ENCODE assay signal across 8 mouse cellular contexts in the genomic region with DNA sequence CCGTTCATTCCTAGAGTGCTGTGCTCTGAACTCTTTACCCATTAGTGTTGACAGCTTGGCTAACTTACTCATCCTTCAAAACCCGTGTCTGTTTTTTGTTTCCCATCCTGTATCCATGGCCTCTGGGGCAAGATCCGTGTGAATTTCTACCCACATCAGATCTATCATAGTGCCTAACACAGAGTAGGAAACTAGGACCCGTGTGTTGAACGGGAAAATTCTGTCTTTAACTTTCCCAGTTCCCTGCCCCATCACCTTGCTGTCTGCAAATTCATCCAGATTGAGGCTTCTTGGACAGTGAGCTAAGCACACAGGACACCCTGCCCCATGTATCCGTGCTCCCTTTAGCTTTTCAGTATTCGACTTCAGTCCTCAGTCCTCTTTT. TPM values are rescaled to one million over a fixed set of nuclear protein-coding genes. Genes with fewer than 3 reads are reported as not detected.
A peak's percentile ranks its signal among the peaks of the same experiment; 100 is the strongest.
DNase-seq lines count a peak whose midpoint lies in the region; ATAC-seq and TF ChIP-seq lines count a peak whose summit lies in the region.

No protein-coding gene starts in this region.

- WGBS in kidney, postnatal 0 days, result under 1% methylated on average over 7 of the region's 7 CpGs
- WGBS in embryonic facial prominence, embryonic 10.5 days, result 4% methylated on average over 7 of the region's 7 CpGs
- 4% methylated on average over 7 of the region's 7 CpGs for WGBS in hindbrain, embryonic 16.5 days
- whole genome bisulfite sequencing in midbrain, embryonic 16.5 days, result 3% methylated on average over 7 of the region's 7 CpGs

- peaks cover 5% of the 10 kb centered on the region; the same call in 1 of the 2 replicates for H3K4me1 ChIP-seq in kidney, postnatal 0 days (replicated peaks; ENCODE audit: insufficient read depth, low read length)
- peaks cover 19% of the 10 kb centered on the region for H3K4me1 ChIP-seq in embryonic facial prominence, embryonic 10.5 days
- peaks cover 17% of the 10 kb centered on the region for H3K4me1 ChIP-seq in hindbrain, embryonic 16.5 days (ENCODE audit: control insufficient read depth, insufficient read depth, low read depth, low read length)
- H3K4me1 ChIP-seq in midbrain, embryonic 16.5 days (ENCODE audit: control insufficient read depth, insufficient read depth, low read length), result peaks cover 20% of the 10 kb centered on the region

- peak overlapping the region; percentile 44 for H3K9ac ChIP-seq in kidney, postnatal 0 days (ENCODE audit: low read depth, low read length)
- peak overlapping the region; percentile 60 for H3K9ac ChIP-seq in hindbrain, embryonic 16.5 days (ENCODE audit: low read depth, low read length)
- peak overlapping the region; percentile 55 for H3K9ac ChIP-seq in midbrain, embryonic 16.5 days (ENCODE audit: low read depth, low read length)

- H3K4me2 ChIP-seq in kidney, postnatal 0 days (ENCODE audit: low read length), result peak overlapping the region; percentile 79
- H3K4me2 ChIP-seq in hindbrain, embryonic 16.5 days (ENCODE audit: low read length), result peak overlapping the region; percentile 64
- H3K4me2 ChIP-seq in midbrain, embryonic 16.5 days (ENCODE audit: low read length), result peak overlapping the region; percentile 76

- H3K36me3 ChIP-seq in kidney, postnatal 0 days (ENCODE audit: insufficient read depth, low read length), result no peaks in the 10 kb centered on the region; the same call in 1 of the 2 replicates
- H3K36me3 ChIP-seq in embryonic facial prominence, embryonic 10.5 days (replicated peaks), result peaks cover 32% of the 10 kb centered on the region
- H3K36me3 ChIP-seq in hindbrain, embryonic 16.5 days (ENCODE audit: control insufficient read depth, insufficient read depth, low read length), result 0 out of 2 replicates have a peak, but pooled peaks cover 2% of the 10 kb centered on the region
- H3K36me3 ChIP-seq in midbrain, embryonic 16.5 days (ENCODE audit: control insufficient read depth, insufficient read depth, low read length), result no peaks in the 10 kb centered on the region; the same call in 1 of the 2 replicates

- no peaks in the 10 kb centered on the region for H3K27me3 ChIP-seq in kidney, postnatal 0 days (ENCODE audit: insufficient read depth, low read length)
- H3K27me3 ChIP-seq in embryonic facial prominence, embryonic 10.5 days (replicated peaks; ENCODE audit: low read depth, poor library complexity, severe bottlenecking), result no peaks in the 10 kb centered on the region
- no peaks in the 10 kb centered on the region for H3K27me3 ChIP-seq in hindbrain, embryonic 16.5 days (replicated peaks; ENCODE audit: control insufficient read depth, insufficient read depth, low read length)
- no peaks in the 10 kb centered on the region for H3K27me3 ChIP-seq in midbrain, embryonic 16.5 days (ENCODE audit: control insufficient read depth, insufficient read depth, low read depth, low read length)

- no peaks in the 10 kb centered on the region for H3K9me3 ChIP-seq in kidney, postnatal 0 days (replicated peaks; ENCODE audit: low read length)
- H3K9me3 ChIP-seq in embryonic facial prominence, embryonic 10.5 days, result no peaks in the 10 kb centered on the region
- H3K9me3 ChIP-seq in hindbrain, embryonic 16.5 days (ENCODE audit: control insufficient read depth, low read length), result no peaks in the 10 kb centered on the region
- no peaks in the 10 kb centered on the region for H3K9me3 ChIP-seq in midbrain, embryonic 16.5 days (replicated peaks; ENCODE audit: control insufficient read depth, low read length, poor library complexity, severe bottlenecking)

- H3K4me3 ChIP-seq in kidney, postnatal 0 days (replicated peaks; ENCODE audit: low read depth, low read length), result peak overlapping the region; percentile 77
- peak overlapping the region; percentile 93 for H3K4me3 ChIP-seq in embryonic facial prominence, embryonic 10.5 days
- H3K4me3 ChIP-seq in hindbrain, embryonic 16.5 days (ENCODE audit: low read length), result peak overlapping the region; percentile 80
- H3K4me3 ChIP-seq in midbrain, embryonic 16.5 days (ENCODE audit: low read depth, low read length), result peak overlapping the region; percentile 49

- ATAC-seq in kidney, postnatal 0 days (replicated peaks; ENCODE audit: low FRiP score, low read depth), result no peak
- no peak; the same call in none of the 2 replicates for ATAC-seq in hindbrain, embryonic 16.5 days
- ATAC-seq in midbrain, embryonic 16.5 days, result no peak; the same call in 1 of the 2 replicates

- DNase-seq in kidney, postnatal 0 days (ENCODE audit: low spot score), result no peak
- DNase-seq in kidney, postnatal 25 days, result no peak
- DNase-seq in embryonic facial prominence, embryonic 10.5 days (ENCODE audit: low spot score), result no peak
- DNase-seq in thymus, postnatal 10 days (ENCODE audit: low spot score in 2 of 2), result no peak
- DNase-seq in frontal cortex, adult 2 months (ENCODE audit: extremely low spot score in 1 of 2, low spot score in 1 of 2), result no peak
- DNase-seq in testis, postnatal 14 days (ENCODE audit: low spot score), result no peak

- TF ChIP-seq CTCF in kidney, postnatal 0 days (IDR thresholded peaks at IDR 0.05; ENCODE audit: low read depth), result no peak

- no peak overlapping the region for H3K27ac ChIP-seq in kidney, postnatal 0 days
- H3K27ac ChIP-seq in embryonic facial prominence, embryonic 10.5 days (replicated peaks), result peak overlapping the region; percentile 88
- H3K27ac ChIP-seq in hindbrain, embryonic 16.5 days (ENCODE audit: low read depth, low read length), result no peak overlapping the region
- H3K27ac ChIP-seq in midbrain, embryonic 16.5 days (ENCODE audit: low read length), result peak overlapping the region; percentile 4; the same call in 1 of the 2 replicates

RNA-seq across cellular contexts. Expression of a gene that starts 0.5 kb away (rescaled TPM):
- 67.3 and 72.7 TPM in 2 replicates for polyA plus RNA-seq in kidney, postnatal 0 days (2015; fragmentation: Nextera tagmentation; extraction: Ambion mirVana)
- polyA plus RNA-seq in embryonic facial prominence, embryonic 10.5 days (2016; fragmentation: Nextera tagmentation; extraction: Ambion mirVana), result 146 and 147 TPM in 2 replicates
- polyA plus RNA-seq in hindbrain, embryonic 16.5 days (2015; fragmentation: Nextera tagmentation; extraction: Ambion mirVana), result 108 and 115 TPM in 2 replicates
- 105 and 109 TPM in 2 replicates for polyA plus RNA-seq in midbrain, embryonic 16.5 days (2015; fragmentation: Nextera tagmentation; extraction: Ambion mirVana)
- 93.5 and 97.7 TPM in 2 replicates for polyA plus RNA-seq in frontal cortex, adult 2 months (2012; rRNA removed)

RNA-seq across cellular contexts. Expression of a gene that starts 1.0 kb away (rescaled TPM):
- polyA plus RNA-seq in kidney, postnatal 0 days (2015; fragmentation: Nextera tagmentation; extraction: Ambion mirVana), result 5.3 and 6.6 TPM in 2 replicates
- 9.9 and 10.4 TPM in 2 replicates for polyA plus RNA-seq in embryonic facial prominence, embryonic 10.5 days (2016; fragmentation: Nextera tagmentation; extraction: Ambion mirVana)
- 5.0 and 6.0 TPM in 2 replicates for polyA plus RNA-seq in hindbrain, embryonic 16.5 days (2015; fragmentation: Nextera tagmentation; extraction: Ambion mirVana)
- polyA plus RNA-seq in midbrain, embryonic 16.5 days (2015; fragmentation: Nextera tagmentation; extraction: Ambion mirVana), result 4.9 and 6.3 TPM in 2 replicates
- polyA plus RNA-seq in frontal cortex, adult 2 months (2012; rRNA removed), result 17.4 and 20.0 TPM in 2 replicates

RNA-seq across cellular contexts. Expression of a gene that starts 58.6 kb away (rescaled TPM):
- 7.1 and 7.6 TPM in 2 replicates for polyA plus RNA-seq in kidney, postnatal 0 days (2015; fragmentation: Nextera tagmentation; extraction: Ambion mirVana)
- 13.1 and 15.2 TPM in 2 replicates for polyA plus RNA-seq in embryonic facial prominence, embryonic 10.5 days (2016; fragmentation: Nextera tagmentation; extraction: Ambion mirVana)
- 6.4 and 7.3 TPM in 2 replicates for polyA plus RNA-seq in hindbrain, embryonic 16.5 days (2015; fragmentation: Nextera tagmentation; extraction: Ambion mirVana)
- polyA plus RNA-seq in midbrain, embryonic 16.5 days (2015; fragmentation: Nextera tagmentation; extraction: Ambion mirVana), result 6.4 and 8.2 TPM in 2 replicates
- polyA plus RNA-seq in frontal cortex, adult 2 months (2012; rRNA removed), result 10.1 and 12.9 TPM in 2 replicates

RNA-seq across cellular contexts. Expression of a gene that starts 58.7 kb away (rescaled TPM):
- 6.4 and 6.6 TPM in 2 replicates for polyA plus RNA-seq in kidney, postnatal 0 days (2015; fragmentation: Nextera tagmentation; extraction: Ambion mirVana)
- 12.9 and 13.6 TPM in 2 replicates for polyA plus RNA-seq in embryonic facial prominence, embryonic 10.5 days (2016; fragmentation: Nextera tagmentation; extraction: Ambion mirVana)
- polyA plus RNA-seq in hindbrain, embryonic 16.5 days (2015; fragmentation: Nextera tagmentation; extraction: Ambion mirVana), result 18.2 and 19.6 TPM in 2 replicates
- 19.0 and 19.8 TPM in 2 replicates for polyA plus RNA-seq in midbrain, embryonic 16.5 days (2015; fragmentation: Nextera tagmentation; extraction: Ambion mirVana)
- polyA plus RNA-seq in frontal cortex, adult 2 months (2012; rRNA removed), result 19.4 and 20.3 TPM in 2 replicates

Comparison
In these comparisons a context has a peak if more than half of its experiments do, and no peak if none do; other contexts are left out.
1. H3K27ac ChIP-seq: peak in embryonic facial prominence, embryonic 10.5 days (single experiment) and midbrain, embryonic 16.5 days (single experiment); none in kidney, postnatal 0 days (single experiment) and hindbrain, embryonic 16.5 days (single experiment).
2. Peak in every context shown above with its lines, with median percentiles within 50 percentile points of each other: H3K4me2 ChIP-seq, H3K4me3 ChIP-seq and H3K9ac ChIP-seq.